Mouse (Mus musculus): ENCODE results near the gene Sos1.
"Not testable (repeated sequence)": the region's sequence is repeated elsewhere in the genome, so short reads cannot be mapped to it uniquely, and the experiment has no call there.

Sos1 gene

DNA sequence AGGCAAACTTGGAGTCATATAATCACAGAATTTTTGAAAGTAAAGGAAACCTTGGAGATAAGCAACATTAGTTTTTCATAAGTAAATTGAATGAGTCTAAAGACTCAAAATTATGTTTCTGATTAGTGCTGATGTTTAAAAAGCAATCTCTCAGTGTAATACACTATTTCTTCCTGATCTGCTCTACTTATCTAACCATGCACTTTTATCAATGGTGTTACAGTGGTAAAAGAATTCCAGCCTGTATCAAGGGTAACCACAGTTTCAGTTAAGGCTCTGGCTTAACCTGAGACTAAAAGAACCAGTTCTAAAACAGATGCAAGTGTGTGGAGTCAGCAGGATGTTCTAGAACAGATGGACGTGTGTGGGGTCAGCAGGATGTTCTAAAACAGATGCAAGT lies 59.3 kb downstream of the Sos1 start:
- no peak for DNase-seq (ENCODE audit: low spot score)

DNA sequence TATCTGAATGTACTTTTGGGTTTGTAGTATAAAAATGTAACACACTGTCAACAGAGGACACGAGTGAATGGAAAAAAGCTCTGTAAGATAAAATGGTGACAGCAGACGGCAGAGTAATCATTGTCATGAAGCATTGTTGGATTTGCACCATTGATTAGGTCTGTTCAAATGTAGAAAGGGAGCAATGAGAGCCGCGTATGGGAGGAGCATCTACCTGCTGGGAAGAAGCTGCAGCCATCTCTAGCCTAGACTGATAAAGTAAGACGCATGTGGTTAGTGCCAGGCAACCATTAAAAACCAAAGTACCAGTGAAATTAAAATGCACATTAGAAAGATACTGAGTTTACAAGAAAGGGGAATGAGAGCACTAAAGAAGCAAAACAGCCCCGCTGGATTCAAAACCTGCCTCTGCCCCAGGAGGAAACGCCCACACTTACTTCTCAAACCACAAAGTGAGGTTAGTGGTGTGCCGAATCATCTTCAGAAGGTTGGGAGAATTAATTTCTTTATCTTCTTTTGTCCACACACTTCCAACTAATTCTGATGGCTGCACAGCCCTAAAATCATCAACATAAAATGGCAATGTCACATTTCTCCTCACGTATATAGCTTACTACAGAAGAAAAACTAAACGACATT lies 61.6 kb downstream of the Sos1 start:
- no peak for DNase-seq (ENCODE audit: low spot score)

DNA sequence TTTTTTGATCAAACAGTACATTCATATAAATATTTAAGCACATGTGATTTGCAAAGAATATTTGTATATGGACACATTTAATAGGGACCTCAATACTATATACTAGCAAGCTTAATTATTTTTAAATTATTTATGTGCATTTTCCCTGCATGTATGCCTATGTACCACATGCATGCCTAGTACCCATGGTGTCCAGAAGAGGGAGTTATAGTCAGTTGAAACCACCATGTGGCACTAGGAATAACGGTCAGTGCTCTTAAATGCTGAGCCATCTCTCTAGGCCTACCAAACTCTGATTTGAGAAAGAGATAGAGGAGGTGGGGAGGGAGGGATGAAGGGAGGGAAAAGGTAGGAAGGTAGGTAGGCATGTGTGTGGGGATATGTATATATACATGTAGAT lies 69.1 kb downstream of the Sos1 start:
- no peak for DNase-seq (ENCODE audit: low spot score)

DNA sequence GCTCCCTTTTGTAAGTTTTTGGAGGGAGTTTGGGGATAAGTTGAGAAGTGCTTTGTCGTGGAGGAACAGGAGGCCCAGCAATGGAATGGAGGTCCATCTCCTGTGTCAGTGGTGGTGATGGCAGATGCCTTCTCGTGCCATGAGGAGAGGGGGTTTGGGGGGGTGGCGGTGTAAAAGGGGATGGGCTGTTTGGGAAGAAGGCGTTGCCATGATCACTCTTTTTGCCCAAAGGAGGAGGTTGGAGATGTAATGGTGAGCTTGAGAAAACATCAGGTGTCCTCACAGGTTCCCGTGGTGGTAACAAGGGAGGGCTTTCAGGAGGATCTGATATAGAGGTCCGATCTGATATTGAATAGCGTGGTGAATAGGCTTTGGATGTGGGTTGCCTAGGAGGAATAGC lies 82.0 kb downstream of the Sos1 start:
- no peak for DNase-seq (ENCODE audit: low spot score)

DNA sequence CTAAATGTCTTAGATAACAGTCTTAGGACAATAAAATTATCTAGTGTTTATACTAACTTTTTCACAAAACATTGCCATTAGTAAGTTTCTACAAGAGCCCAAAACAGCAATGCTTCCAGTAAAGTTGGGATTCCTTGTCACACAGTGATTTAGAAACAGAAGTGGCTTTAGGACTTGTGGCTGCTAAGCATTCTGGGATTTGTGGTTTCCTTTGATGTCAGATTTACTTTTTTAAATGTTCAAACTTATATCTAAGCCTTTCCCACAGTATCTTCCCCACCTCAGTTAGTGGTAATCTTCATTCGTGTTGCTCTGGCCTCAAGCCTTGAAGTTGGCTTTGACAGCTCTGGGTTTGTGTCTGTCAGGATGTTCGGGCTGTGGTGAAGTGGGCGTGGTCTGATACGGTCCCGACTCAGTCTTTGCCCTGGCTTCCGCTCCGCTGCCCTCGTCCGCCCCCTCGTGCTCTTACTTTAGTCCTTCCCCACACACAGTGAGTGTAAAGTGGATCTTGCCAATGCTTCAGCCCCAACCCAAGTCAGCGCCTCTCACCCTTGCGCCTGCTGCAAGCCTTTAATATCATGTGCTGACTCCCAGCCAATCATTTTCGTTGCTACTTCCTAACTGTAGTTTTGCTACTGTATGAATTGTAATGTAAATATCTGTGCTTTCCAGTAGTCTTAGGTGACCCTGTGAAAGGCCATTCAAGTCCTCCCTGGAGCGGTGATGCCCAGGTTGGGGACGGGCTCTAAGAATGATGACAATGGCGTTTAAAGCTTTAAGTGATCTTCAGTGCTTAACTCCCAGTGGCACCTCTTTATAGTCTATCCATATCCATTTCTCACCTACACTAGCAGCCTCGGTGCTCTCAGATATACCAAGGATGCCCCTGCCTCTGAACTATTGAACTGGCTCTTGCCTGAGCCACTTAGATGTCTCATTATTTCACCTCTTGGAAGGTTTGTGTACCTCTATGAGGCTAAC lies 88.5 kb downstream of the Sos1 start:
- DNase-seq (ENCODE audit: low spot score), result no peak

DNA sequence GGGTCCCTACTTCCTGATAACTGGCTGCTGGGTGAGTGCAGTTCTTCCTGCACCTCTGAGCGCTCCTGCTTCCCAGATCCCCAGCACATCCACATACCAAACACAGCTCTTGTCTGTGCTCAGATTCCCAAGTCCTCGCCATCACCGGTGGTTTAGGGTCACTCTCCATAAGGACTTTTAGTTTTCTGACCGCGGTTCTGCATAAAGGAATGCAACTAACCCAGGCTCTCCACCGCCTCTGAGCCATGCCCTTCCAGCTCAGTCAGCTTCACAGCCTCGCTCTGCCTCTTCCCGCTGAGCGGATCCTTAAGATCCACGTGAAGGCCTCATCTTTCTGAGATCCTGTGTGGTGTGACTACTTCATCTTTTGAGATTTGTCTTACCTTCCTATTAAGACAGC lies 90.2 kb downstream of the Sos1 start:
- no peak for DNase-seq (ENCODE audit: low spot score)

- DNase-seq (ENCODE audit: low spot score), result no peak
Observed at GRCm38 (mm10) chr17:80385671-80386070, 94.6 kb downstream of the Sos1 start.

DNA sequence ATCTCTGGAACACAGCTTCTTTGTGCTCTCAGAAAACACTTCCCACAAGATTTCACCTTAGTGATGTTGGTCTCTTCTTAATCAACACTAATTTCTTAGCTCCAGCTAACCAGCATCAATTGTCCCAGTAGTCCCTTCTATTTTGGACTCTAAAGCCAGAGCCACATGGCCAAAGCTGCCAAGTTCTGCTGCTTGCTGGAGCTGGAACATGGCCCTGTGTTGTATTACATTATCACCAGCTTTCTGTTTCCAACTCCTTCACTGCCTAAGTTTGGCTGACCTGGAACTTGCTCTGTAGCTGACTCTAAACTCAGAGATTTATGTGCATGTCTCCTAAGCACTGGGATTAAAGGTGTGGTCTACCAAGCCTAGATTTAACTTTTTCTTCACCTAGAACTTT lies 101.9 kb downstream of the Sos1 start:
- DNase-seq (ENCODE audit: low spot score), result not testable (repeated sequence)

GRCm38 (mm10) chr17:80373726-80374096 lies 106.5 kb downstream of the Sos1 start:
- DNase-seq (ENCODE audit: low spot score), result no peak

DNA sequence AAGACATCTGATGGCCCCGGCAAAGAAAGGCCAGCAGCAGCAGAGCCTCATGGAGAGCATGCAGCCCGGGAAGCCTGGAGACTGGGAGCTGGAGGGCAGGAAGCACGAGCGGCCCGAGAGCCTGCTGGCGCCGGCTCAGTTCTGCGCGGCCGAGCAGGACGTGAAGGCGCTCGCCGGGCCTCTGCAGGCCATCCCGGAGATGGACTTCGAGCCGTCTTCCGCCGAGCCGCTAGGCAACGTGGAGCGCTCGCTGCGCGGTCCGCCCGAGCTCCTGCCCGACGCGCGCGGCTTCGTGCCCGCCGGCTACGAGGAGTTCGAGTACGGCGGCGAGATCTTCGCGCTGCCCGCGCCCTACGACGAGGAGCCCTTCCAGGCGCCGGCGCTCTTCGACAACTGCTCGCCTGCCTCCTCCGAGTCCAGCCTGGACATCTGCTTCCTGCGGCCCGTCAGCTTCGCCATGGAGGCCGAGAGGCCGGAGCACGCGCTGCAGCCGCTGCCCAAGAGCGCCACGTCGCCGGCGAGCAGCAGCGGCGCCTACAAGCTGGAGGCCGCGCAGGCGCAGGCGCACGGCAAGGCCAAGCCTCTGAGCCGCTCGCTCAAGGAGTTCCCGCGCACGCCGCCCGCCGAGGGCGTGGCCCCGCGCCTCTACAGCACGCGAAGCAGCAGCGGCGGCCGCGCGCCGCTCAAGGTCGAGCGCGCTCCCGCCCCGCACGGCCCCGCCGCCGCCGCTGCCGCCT lies 107.1 kb downstream of the Sos1 start, which contains the start of gene Gm10190:
Gene Gm10190, minus strand, starts transcription at position 553 of the 737 bp plus-strand sequence.
- peak; percentile 82 for DNase-seq (ENCODE audit: low spot score)

DNA sequence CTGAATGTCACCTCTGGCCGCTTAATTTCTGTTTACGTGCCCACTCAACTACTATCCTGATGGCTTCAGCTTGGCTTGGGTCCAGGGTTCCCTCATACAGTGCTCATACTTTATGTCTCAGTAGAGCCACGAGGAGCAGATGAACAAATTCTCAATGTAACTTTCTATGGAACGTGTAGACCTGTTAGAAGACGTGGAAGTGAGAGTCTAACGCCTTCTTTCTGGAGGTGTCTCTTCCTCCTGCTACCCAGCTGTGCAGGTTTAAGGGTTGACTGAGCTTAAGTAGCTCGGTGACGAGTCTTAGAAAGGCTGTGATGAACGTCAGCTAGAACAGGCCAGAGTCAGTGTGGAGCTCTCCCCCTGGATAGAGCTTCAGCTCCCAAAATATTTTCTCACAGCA lies 111.6 kb downstream of the Sos1 start:
- DNase-seq (ENCODE audit: low spot score), result no peak

GRCm38 (mm10) chr17:80367276-80367675 lies 113.0 kb downstream of the Sos1 start:
- DNase-seq (ENCODE audit: low spot score), result no peak

- DNase-seq (ENCODE audit: low spot score), result no peak
Observed at GRCm38 (mm10) chr17:80360245-80360644, 120.0 kb downstream of the Sos1 start.

DNA sequence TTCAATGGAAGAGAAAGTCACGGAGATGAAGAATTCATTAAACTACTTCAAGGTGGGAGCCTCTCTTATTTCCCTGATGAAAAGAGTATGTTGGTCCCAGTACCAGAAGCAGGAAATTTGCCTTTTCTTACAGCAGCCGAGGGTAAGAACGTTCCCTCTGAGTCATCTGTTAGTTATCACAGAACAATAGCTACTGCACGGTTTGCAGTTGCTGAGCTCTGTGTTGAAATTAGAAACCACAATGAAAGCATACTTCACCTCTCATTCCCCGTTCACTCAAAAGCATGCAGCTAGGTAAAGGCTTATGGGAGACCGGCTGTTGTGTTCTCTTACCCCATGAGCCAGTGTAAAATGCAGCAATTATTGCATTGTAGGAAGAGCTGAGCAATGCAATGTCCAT lies 133.0 kb downstream of the Sos1 start:
- no peak for DNase-seq (ENCODE audit: low spot score)

GRCm38 (mm10) chr17:80346591-80347125 lies 133.6 kb downstream of the Sos1 start:
- DNase-seq (ENCODE audit: low spot score), result no peak

DNA sequence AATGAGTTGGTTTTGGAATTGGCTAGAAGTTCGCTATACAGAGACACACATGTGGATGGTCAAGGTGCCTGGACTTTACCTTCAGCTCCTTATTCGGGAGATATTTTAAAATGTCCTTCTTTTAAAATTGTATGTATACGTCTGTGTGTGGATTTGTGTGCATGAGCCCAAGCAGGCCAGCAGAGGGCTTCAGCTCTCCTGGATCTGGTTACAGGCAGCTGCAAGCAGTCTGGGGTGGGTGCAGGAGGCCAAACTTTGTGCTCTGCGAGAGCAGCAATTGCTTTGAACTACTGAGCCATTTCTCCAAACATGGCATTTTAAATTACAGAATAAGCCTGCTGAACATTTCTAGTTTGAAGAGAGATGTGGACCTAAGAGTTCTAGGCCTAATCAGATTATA lies 135.0 kb downstream of the Sos1 start:
- DNase-seq (ENCODE audit: low spot score), result no peak

Measured in left cerebral cortex, adult 11 months (tissue).